Mouse (Mus musculus): ENCODE data around the gene Phb2. TPM values are rescaled to one million over a fixed set of nuclear protein-coding genes. Genes with fewer than 3 reads are reported as not detected.
A peak's percentile ranks its signal among the peaks of the same experiment; 100 is the strongest.
"Not testable (repeated sequence)": the region's sequence is repeated elsewhere in the genome, so short reads cannot be mapped to it uniquely, and the experiment has no call there.

Phb2 gene
- polyA plus RNA-seq, 1 experiment from 2014 or later: 293 TPM

DNA sequence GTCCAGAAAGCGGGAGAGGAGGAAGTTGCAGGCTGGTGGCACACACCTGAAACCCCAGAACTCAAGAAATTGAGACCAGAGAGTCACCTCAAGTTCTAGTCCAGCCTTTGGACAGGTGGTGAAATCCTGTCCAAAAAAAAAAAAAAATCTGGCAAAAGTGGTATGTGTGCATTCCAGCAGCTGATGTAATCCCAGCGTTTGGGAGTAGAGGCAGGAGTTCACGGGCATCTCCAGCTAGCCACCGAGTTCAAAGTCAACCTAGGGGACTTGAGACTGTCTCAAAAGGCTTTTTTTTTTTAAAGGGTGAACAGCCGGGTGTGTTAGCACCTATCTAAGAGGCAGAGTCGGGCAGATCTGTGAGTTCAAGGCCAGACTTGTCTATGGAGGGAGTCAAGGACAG is 36.0 kb upstream of the Phb2 start:
- no peak overlapping the region for H3K27ac ChIP-seq (replicated peaks)
- no peak overlapping the region for H3K9ac ChIP-seq
- H3K27me3 ChIP-seq (replicated peaks): no peaks in the 10 kb centered on the region
- H3K4me2 ChIP-seq: no peak overlapping the region
- H3K36me3 ChIP-seq: peaks cover 14% of the 10 kb centered on the region
- H3K4me1 ChIP-seq: peaks cover 7% of the 10 kb centered on the region; the same call in 1 of the 2 replicates
- no peak overlapping the region for H3K4me3 ChIP-seq
- H3K9me3 ChIP-seq: no peaks in the 10 kb centered on the region
- ATAC-seq (ENCODE audit: extremely low read depth, insufficient number of reproducible peaks, low FRiP score, low TSS enrichment): no peak
- 82% methylated on average over 6 of the region's 6 CpGs for WGBS

DNA sequence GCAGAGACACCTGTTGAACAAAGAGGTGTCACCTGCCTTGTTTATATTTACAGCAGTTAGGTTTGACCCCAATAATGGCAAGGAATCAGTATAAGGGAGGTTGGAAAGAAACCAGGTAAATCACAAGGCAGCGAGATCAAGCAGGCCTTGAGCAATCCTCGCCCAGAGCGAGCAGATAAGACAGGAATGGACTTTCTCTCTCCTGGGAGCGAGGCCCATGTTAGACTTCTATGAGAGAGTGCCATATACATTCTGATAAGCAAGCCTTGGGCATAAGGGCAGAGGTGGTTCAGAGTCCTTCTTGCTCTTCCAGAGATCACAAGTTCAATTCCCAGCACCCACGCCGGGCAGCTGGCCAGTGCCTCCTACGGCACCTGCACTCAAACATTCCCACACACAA is 33.4 kb upstream of the Phb2 start:
- no peak overlapping the region for H3K4me3 ChIP-seq
- H3K4me2 ChIP-seq: no peak overlapping the region
- H3K27me3 ChIP-seq (replicated peaks): no peaks in the 10 kb centered on the region
- no peak overlapping the region for H3K9ac ChIP-seq
- no peak for ATAC-seq (ENCODE audit: extremely low read depth, insufficient number of reproducible peaks, low FRiP score, low TSS enrichment)
- no peak overlapping the region for H3K27ac ChIP-seq (replicated peaks)
- H3K36me3 ChIP-seq: peaks cover 14% of the 10 kb centered on the region
- H3K9me3 ChIP-seq: no peaks in the 10 kb centered on the region
- H3K4me1 ChIP-seq: peaks cover 13% of the 10 kb centered on the region
- 68% methylated on average over 7 of the region's 7 CpGs for WGBS

DNA sequence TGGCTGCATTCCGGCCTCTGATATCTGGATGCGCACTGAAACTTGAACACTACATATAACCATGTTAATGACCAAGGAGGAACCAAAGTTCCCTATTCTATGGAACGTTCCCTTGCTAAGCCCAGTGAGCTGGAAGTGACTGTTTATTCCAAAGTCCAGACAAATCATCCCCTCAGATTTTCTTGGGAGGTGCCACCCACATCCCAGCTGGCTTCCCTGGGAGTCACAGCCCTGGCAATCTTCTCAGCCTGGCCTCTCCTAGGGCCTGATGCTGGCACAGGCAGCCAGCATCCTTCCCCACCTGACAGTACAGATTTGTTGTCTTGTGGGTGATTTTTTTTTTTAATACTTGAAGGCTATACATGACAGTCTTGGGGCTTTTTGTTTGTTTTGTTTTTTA is 32.6 kb upstream of the Phb2 start:
- WGBS: 86% methylated on average over 3 of the region's 3 CpGs
- no peak overlapping the region for H3K9ac ChIP-seq
- H3K27ac ChIP-seq (replicated peaks): no peak overlapping the region
- H3K27me3 ChIP-seq (replicated peaks): no peaks in the 10 kb centered on the region
- H3K4me3 ChIP-seq: no peak overlapping the region
- no peak for ATAC-seq (ENCODE audit: extremely low read depth, insufficient number of reproducible peaks, low FRiP score, low TSS enrichment)
- peaks cover 9% of the 10 kb centered on the region for H3K36me3 ChIP-seq
- no peaks in the 10 kb centered on the region for H3K9me3 ChIP-seq
- H3K4me2 ChIP-seq: no peak overlapping the region
- peaks cover 19% of the 10 kb centered on the region for H3K4me1 ChIP-seq

DNA sequence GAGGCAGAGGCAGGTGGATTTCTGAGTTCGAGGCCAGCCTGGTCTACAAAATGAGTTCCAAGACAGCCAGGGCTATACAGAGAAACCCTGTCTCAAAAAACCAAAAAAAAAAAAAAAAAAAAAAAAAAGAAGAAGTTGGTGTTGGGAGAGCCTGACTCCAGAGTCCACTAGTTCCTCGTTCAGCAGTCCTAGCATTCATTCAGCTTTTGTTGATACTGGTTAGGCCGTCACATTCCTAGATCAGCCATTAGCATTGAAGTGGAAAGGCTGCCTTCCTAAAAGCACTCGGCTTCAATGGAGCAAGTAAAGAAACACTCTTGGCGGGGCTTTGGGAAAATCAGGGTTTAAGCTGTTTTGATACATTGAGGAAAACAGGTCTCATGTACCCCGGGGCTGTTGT is 29.8 kb upstream of the Phb2 start:
- ATAC-seq (ENCODE audit: extremely low read depth, insufficient number of reproducible peaks, low FRiP score, low TSS enrichment); H3K27me3 ChIP-seq (replicated peaks); H3K4me3 ChIP-seq; H3K9ac ChIP-seq; H3K36me3 ChIP-seq; H3K4me2 ChIP-seq; H3K27ac ChIP-seq (replicated peaks); H3K9me3 ChIP-seq: not testable (repeated sequence)
- peaks cover 28% of the 10 kb centered on the region for H3K4me1 ChIP-seq
- WGBS: 82% methylated on average over 6 of the region's 6 CpGs

DNA sequence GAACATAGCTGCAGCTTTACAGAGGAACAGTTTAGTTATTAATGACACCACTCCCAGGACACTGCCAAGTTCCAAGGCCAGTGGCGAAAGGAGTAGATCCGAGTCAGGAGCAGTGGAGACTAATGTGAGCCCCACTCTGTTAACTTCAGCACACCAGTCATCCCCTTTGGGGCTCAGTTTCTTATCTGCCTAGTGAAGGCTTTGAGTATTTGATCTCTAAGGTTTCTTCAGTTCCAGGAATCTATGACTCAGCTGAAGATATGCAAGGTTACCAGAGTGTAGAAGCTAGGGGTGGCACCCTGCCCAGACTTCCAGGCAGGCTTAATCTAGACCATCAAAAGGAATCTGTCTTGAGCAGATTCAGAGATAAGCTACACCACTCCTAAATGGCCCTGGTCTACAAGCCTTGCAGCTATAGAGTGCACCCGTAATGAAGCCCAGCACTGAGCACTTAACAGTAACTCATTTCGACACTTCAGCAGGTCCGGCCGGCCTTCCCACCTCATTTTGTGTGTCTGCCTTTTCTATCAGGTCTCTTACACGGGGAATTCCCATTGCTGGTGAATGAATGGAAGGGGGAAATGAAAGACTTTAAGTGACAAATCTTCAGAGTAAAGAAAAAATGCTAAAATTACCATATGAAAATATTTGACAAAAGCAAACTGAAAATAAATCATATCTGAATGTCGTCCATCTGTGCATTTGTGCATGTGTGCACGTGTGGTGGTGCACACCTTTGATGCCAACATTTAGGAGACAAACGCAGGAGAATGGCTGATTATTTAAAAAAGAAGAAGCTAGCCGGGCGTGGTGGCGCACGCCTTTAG is 28.3 kb upstream of the Phb2 start:
- 60% methylated on average over 14 of the region's 14 CpGs for WGBS
- H3K27ac ChIP-seq (replicated peaks): peak overlapping the region; percentile 46
- ATAC-seq (ENCODE audit: extremely low read depth, insufficient number of reproducible peaks, low FRiP score, low TSS enrichment): no peak
- no peaks in the 10 kb centered on the region for H3K27me3 ChIP-seq (replicated peaks)
- H3K4me3 ChIP-seq: no peak overlapping the region
- no peak overlapping the region for H3K9ac ChIP-seq
- no peaks in the 10 kb centered on the region for H3K36me3 ChIP-seq
- H3K4me1 ChIP-seq: peaks cover 28% of the 10 kb centered on the region
- no peaks in the 10 kb centered on the region for H3K9me3 ChIP-seq
- H3K4me2 ChIP-seq: 0 out of 2 replicates have a peak overlapping the region, but pooled peaks have one; percentile 13

DNA sequence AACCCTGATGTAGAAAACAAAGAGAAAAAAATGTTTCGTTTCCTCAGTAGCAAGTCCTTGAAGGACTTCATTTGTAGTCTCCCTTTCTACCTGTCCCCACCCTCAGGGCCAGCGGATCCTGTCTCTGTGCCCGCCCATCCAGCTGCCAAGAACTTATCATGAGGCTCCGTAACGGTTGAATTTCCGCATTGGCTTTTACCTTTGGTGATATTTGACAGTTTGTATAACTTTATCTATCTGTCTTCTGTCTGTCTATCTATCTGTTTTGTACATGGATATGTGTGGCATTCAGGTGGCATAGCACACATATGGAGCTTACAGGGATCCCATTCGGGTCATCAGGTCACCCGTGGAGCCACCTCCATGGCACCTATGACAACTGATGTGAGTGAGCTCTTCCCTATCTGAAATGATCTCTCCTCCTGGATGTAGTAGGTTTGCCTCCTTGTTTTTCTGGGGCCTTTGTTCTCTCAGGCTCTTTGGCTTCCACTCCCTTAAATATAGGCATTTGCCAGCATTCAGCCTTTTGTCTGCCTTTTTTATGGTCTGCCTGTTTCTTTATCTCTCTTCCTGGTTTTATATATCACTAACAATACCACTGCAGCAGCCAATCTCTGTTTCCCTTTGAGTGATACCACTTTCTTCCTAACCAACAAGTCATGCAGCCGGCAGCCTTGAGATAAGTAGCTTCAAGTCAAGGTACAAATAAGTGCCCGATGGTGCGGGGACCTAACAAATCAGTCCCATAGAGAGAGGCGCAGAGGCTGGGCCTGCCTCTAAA is 26.3 kb upstream of the Phb2 start:
- 0 out of 2 replicates have a peak overlapping the region, but pooled peaks have one; percentile 12 for H3K27ac ChIP-seq (replicated peaks)
- no peak overlapping the region for H3K9ac ChIP-seq
- H3K9me3 ChIP-seq: no peaks in the 10 kb centered on the region
- ATAC-seq (ENCODE audit: extremely low read depth, insufficient number of reproducible peaks, low FRiP score, low TSS enrichment): no peak
- WGBS: 69% methylated on average over 12 of the region's 12 CpGs
- no peak overlapping the region for H3K4me3 ChIP-seq
- no peaks in the 10 kb centered on the region for H3K36me3 ChIP-seq
- H3K4me1 ChIP-seq: peaks cover 28% of the 10 kb centered on the region
- no peaks in the 10 kb centered on the region for H3K27me3 ChIP-seq (replicated peaks)
- H3K4me2 ChIP-seq: no peak overlapping the region

DNA sequence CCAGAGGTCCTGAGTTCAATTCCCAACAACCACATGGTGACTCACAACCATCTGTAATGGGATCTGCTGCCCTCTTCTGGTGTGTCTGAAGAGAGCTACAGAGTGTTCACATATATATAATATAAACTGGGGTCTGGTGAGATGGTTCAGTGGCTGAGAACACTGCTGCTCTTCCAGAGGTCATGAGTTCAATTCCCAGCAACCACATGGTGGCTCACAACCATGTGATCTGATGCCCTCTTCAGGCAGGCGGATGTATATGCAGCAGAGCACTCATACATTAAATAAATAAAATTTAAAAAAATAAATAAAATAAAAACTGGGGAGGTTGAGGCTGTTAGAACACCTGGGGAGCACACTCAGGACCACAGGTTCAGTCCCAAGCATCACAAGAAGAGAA is 25.5 kb upstream of the Phb2 start:
- H3K27me3 ChIP-seq (replicated peaks); H3K36me3 ChIP-seq; H3K4me2 ChIP-seq; ATAC-seq (ENCODE audit: extremely low read depth, insufficient number of reproducible peaks, low FRiP score, low TSS enrichment); H3K9ac ChIP-seq; H3K9me3 ChIP-seq; H3K27ac ChIP-seq (replicated peaks); H3K4me3 ChIP-seq: not testable (repeated sequence)
- WGBS: 70% methylated on average over 1 of the region's 1 CpGs
- H3K4me1 ChIP-seq: peaks cover 28% of the 10 kb centered on the region

DNA sequence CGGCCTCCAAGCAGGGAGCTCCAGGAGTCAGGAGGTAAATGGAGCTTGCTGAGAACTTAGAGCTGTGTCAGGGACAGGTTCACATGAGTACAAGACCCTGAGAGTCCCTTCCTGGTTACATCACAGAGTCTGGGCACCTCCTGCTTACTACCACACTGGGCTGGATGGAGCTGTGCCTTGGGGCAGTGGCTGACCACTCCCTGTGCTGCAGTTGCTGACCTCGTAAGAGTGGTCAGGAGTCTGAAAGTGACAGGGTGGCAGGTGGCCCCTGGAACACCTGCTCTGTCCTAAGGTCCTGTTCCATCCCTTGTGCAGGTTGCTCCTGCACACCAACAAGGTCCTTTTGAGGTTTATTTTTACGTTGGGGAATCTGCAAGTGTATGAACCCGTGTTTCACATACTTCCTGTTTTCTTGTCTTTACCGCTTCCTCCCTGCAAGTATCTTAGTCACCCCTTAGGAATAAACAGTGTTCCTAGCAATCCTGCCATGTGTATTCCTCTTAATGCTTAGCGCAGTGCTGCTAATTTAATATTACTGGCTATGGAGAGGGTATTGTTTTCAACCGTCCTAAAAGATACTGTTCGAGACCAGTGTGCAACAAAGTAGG is 23.9 kb upstream of the Phb2 start:
- no peak overlapping the region for H3K4me3 ChIP-seq
- H3K9me3 ChIP-seq: no peaks in the 10 kb centered on the region
- no peak overlapping the region for H3K27ac ChIP-seq (replicated peaks)
- no peaks in the 10 kb centered on the region for H3K27me3 ChIP-seq (replicated peaks)
- no peaks in the 10 kb centered on the region for H3K36me3 ChIP-seq
- peaks cover 23% of the 10 kb centered on the region for H3K4me1 ChIP-seq
- no peak overlapping the region for H3K9ac ChIP-seq
- 74% methylated on average over 8 of the region's 8 CpGs for WGBS
- no peak overlapping the region for H3K4me2 ChIP-seq
- no peak for ATAC-seq (ENCODE audit: extremely low read depth, insufficient number of reproducible peaks, low FRiP score, low TSS enrichment)

DNA sequence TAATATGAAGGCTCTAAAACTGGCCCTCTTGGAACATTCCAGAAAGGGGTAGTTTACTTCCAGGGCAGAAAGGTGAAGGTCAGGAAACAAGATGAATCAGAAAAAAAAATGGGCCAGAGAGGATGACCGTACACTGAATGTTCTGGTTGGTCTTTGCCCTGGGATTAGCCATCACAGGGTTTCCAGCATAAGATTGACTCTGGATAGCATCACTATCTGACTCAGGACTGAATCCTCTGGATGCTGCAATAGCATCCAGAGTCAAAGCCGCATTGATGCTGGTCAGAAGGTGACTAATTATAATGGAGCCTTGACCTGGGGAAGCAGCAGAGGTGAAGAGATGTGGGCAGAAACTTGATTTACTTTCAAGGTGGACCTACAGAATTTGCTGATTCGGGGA is 23.1 kb upstream of the Phb2 start:
- peaks cover 22% of the 10 kb centered on the region for H3K4me1 ChIP-seq
- H3K36me3 ChIP-seq: no peaks in the 10 kb centered on the region
- no peak overlapping the region for H3K4me3 ChIP-seq
- H3K9ac ChIP-seq: no peak overlapping the region
- H3K27ac ChIP-seq (replicated peaks): no peak overlapping the region
- WGBS: 87% methylated on average over 3 of the region's 3 CpGs
- no peaks in the 10 kb centered on the region for H3K9me3 ChIP-seq
- ATAC-seq (ENCODE audit: extremely low read depth, insufficient number of reproducible peaks, low FRiP score, low TSS enrichment): no peak
- no peaks in the 10 kb centered on the region for H3K27me3 ChIP-seq (replicated peaks)
- H3K4me2 ChIP-seq: no peak overlapping the region

DNA sequence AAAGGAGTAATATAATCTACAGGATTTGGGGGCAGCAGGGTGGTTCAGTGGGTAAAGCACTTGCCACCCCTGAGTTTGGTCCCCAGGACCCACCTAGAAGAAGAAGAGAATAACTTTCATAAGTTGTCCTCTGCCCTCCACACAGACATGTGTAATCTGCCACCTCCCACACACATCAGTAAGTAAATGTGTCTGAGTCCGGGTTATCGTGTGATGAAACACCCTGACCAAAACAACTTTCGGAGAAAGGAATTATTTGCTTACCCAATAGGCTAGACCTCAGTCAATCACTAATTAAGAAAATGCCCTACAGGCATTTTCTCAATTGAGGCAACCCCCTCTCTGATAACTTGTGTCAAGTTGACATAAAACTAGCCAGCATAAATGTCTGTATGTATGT is 21.6 kb upstream of the Phb2 start:
- no peak overlapping the region for H3K4me2 ChIP-seq
- H3K27ac ChIP-seq (replicated peaks): no peak overlapping the region
- ATAC-seq (ENCODE audit: extremely low read depth, insufficient number of reproducible peaks, low FRiP score, low TSS enrichment): no peak
- peaks cover 28% of the 10 kb centered on the region for H3K4me1 ChIP-seq
- H3K27me3 ChIP-seq (replicated peaks): no peaks in the 10 kb centered on the region
- no peaks in the 10 kb centered on the region for H3K36me3 ChIP-seq
- H3K4me3 ChIP-seq: no peak overlapping the region
- WGBS: 91% methylated on average over 3 of the region's 3 CpGs
- H3K9me3 ChIP-seq: no peaks in the 10 kb centered on the region
- no peak overlapping the region for H3K9ac ChIP-seq

DNA sequence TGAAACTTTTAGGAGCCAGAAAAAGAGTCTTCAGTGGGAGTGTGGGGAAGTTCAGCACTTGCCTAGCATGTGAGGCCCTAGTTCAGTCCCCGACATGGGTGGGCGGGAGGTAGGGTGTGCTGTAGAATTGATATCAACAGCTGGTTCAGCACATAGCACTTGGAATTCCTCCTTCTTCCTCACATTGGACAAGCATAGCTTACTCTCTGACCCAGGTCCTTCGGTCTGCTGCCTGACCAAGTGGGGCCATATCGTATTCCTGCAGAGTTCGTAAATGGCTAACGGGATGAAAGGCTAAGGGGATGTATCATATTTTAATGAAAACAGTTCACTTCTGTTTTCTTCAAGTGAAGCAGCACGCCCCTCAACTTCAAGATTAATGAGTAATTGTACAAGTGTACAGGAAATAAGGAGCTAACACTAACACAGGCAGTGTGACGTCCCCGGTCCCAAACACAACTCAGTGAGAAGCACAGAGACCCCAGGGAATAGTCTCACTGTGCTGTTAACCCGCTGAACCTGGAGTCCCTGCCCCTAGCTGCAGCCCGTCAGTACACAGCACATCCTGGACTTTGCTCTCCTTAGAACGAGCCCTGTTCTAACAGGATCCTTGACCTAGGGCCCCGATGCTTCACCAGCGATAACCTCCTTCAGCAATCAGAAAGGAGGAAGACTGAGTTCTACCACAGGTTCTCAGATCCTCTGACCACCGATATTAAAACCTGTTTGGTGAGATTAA is 18.7 kb upstream of the Phb2 start:
- Histone ChIP-seq H3K9me3 (no peaks in the 10 kb centered on the region), H3K27ac (replicated peaks) (peak overlapping the region; percentile 53), H3K4me3 (no peak overlapping the region), H3K9ac (0 out of 2 replicates have a peak overlapping the region, but pooled peaks have one; percentile 21), H3K27me3 (replicated peaks) (no peaks in the 10 kb centered on the region), H3K36me3 (peaks cover 8% of the 10 kb centered on the region; the same call in 1 of the 2 replicates), H3K4me2 (no peak overlapping the region), H3K4me1 (peaks cover 19% of the 10 kb centered on the region)
- ATAC-seq (ENCODE audit: extremely low read depth, insufficient number of reproducible peaks, low FRiP score, low TSS enrichment): no peak
- 70% methylated on average over 15 of the region's 15 CpGs for WGBS
